Mouse (Mus musculus) small intestine, adult 2 months (tissue): Measurements from ENCODE around the gene Tmem52b. TPM values are rescaled to one million over a fixed set of nuclear protein-coding genes. Genes with fewer than 3 reads are reported as not detected.

ENCODE experiments used
- H3K27ac ChIP-seq: fragments of 200-500 bp; 2 replicates; pipeline ENCODE4 v1.5.1; 2012; ENCODE audit warnings: low read depth, low read length, control low read depth, inconsistent platforms; ENCODE audit not compliant: insufficient read depth
- H3K27me3 ChIP-seq: fragments of 200-500 bp; 2 replicates; pipeline ENCODE4 v1.6.1; 2012; ENCODE audit warnings: mild to moderate bottlenecking, moderate library complexity, low read length, inconsistent platforms; ENCODE audit not compliant: control insufficient read depth, insufficient read depth
- H3K36me3 ChIP-seq: fragments of 200-500 bp; 2 replicates; pipeline ENCODE4 v1.6.1; 2012; ENCODE audit warnings: mild to moderate bottlenecking, low read length, control low read depth, inconsistent platforms; ENCODE audit not compliant: control insufficient read depth, insufficient read depth
- H3K4me1 ChIP-seq: fragments of 200-500 bp; 2 replicates; pipeline ENCODE4 v1.6.1; 2012; ENCODE audit warnings: low read length, inconsistent platforms, mixed read lengths; ENCODE audit not compliant: control insufficient read depth, insufficient read depth, insufficient read length
- H3K4me3 ChIP-seq: fragments of 200-500 bp; 2 replicates; pipeline ENCODE4 v1.5.1; 2012; ENCODE audit warnings: low read depth, mild to moderate bottlenecking, control low read depth, inconsistent platforms, low read length, moderate library complexity
- CTCF ChIP-seq: fragments of 200-500 bp; IDR thresholded peaks from 2 replicates; pipeline ENCODE4 v1.5.1; 2012; ENCODE audit warnings: low read depth, mild to moderate bottlenecking, control low read depth, inconsistent platforms, low read length, moderate library complexity, mixed read lengths; ENCODE audit not compliant: insufficient replicate concordance, insufficient read length; ENCODE audit errors: extremely low read depth
- POLR2A ChIP-seq: fragments of 200-500 bp; IDR thresholded peaks from 2 replicates; pipeline ENCODE4 v1.6.1; 2012; ENCODE audit warnings: low read depth, mild to moderate bottlenecking, control low read depth, inconsistent platforms, low read length, moderate library complexity
- WGBS: fragments of 180-500 bp; shearing (Covaris S2); methylation state at CpG from one replicate; pipeline ENCODE4 v1.1.7; 2018; 5-methylcytosine and 5-hydroxymethylcytosine counted together
- polyA plus RNA-seq: library from polyadenylated mRNA; depleted of rRNA; stranded (reverse); fragments of >200 nt; gene quantifications from 2 replicates; pipeline ENCODE4 v1.2.3, GENCODE M21; 2012

Tmem52b gene
- polyA plus RNA-seq, 1 experiment = not detected

DNA sequence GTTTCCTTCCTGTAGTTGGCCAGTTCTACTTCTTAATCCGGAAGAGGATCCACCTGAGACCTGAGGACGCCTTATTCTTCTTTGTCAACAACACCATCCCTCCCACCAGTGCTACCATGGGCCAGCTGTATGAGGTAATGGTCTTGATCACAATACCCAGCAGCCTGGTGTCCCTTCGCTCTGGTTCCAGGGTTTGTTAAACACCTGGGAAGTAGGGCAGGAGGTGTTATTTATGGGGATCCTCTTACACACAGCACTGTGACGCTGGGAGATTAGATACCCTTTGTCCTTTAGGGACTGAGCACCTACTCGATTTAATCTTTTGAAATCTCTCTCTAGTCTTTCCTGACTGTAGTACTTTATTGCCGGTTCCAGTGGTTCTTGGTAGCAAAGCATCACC, 26.2 kb downstream of the Tmem52b start:
- H3K4me1 ChIP-seq = no peaks in the 10 kb centered on the region
- no peaks in the 10 kb centered on the region for H3K27me3 ChIP-seq
- 78% methylated on average over 6 of the region's 6 CpGs for WGBS
- H3K4me3 ChIP-seq = no peak overlapping the region
- TF ChIP-seq CTCF (no peak), POLR2A (no peak)
- H3K36me3 ChIP-seq = peaks cover 10% of the 10 kb centered on the region
- H3K27ac ChIP-seq = no peak overlapping the region

DNA sequence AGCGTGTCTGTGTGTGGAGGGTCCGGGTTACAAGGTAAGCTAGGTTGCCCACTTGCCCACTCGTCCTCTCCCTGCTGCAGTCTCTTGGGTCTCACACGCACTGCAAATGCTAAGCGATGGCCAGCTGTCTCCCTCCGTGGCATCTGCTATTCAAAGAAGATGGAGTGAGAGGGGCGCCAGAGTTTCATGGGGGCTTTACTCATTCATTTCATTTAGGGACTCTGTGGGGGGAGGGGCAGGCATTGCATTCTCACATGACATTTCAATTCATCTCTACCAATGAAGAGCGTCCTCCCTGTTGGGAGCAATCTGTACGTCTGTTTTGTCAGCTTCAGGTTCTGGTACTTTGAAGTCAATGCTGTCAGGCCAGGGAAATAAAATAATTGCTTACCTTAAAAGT, 29.6 kb downstream of the Tmem52b start:
- Histone ChIP-seq H3K4me1 (no peaks in the 10 kb centered on the region), H3K36me3 (peaks cover 10% of the 10 kb centered on the region), H3K27me3 (no peaks in the 10 kb centered on the region), H3K27ac (no peak overlapping the region), H3K4me3 (no peak overlapping the region)
- TF ChIP-seq CTCF = no peak
- no peak for TF ChIP-seq POLR2A
- WGBS = 88% methylated on average over 9 of the region's 9 CpGs

DNA sequence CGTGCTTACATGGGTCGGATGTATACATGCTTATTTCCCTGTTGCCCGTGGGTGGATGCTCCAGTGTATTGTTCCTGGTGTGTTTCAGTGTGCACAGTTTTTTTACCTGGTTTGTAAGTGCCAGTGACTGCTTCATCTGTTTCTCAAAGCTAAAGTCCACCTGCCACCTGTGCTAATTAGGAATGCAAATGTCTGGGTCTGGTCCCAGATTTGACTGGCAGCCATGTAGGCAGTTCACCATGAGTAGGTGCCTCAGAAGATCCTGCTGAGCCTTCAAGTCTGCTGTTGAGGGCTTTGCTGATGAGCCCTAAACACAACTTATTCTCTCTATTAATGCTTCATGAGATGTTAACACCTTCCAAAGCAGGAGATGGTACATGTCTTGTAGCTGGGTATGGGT, 30.2 kb downstream of the Tmem52b start:
- H3K27me3 ChIP-seq = no peaks in the 10 kb centered on the region
- 64% methylated on average over 3 of the region's 3 CpGs for WGBS
- TF ChIP-seq CTCF (no peak), POLR2A (no peak)
- H3K4me1 ChIP-seq = no peaks in the 10 kb centered on the region
- no peak overlapping the region for H3K4me3 ChIP-seq
- peaks cover 10% of the 10 kb centered on the region for H3K36me3 ChIP-seq
- H3K27ac ChIP-seq = no peak overlapping the region

DNA sequence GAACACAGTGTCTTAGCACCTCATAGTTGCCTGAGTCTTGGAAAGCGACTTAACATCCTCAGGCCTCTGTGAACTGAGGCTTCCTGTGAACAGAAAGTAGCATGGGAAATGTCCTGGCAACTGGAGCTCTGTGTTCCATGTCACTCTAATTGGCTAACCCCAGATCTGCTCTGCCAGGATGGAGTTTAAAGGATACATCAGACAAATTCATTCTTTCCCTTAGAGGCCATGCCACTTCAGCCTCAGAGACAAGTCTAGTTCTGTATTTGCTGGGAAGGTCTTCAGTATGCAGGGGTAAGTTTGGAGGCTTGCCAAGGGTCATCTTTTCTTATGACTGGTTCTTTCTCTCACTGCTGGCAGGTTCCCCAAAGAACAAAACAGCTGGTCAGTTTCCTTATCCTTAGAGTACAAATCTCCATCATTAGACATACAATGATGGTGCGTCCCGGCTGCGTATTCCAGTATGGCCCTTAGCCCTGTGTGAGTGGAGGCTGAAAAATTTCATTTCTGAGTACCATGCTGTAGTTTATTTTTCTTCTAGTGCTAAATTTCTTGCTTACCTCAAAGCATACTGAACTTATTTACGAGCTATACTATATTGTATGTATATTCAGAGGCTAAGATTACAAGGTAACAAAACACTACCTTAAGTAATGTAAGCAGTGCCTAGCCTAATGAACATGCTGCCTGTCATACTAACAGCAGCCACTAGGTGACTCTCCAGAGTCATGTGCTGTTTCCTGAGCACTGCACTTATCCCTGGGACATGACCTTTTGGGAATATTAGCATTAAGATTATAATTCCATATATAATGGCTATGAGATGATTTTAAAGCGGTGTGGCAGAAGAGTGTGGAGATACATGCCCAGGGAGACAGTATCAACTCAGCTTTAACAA, 31.6 kb downstream of the Tmem52b start:
- no peaks in the 10 kb centered on the region for H3K27me3 ChIP-seq
- no peak overlapping the region for H3K27ac ChIP-seq
- TF ChIP-seq POLR2A (no peak), CTCF (no peak)
- H3K4me1 ChIP-seq = no peaks in the 10 kb centered on the region
- H3K36me3 ChIP-seq = peaks cover 9% of the 10 kb centered on the region
- no peak overlapping the region for H3K4me3 ChIP-seq
- 60% methylated on average over 6 of the region's 6 CpGs for WGBS

DNA sequence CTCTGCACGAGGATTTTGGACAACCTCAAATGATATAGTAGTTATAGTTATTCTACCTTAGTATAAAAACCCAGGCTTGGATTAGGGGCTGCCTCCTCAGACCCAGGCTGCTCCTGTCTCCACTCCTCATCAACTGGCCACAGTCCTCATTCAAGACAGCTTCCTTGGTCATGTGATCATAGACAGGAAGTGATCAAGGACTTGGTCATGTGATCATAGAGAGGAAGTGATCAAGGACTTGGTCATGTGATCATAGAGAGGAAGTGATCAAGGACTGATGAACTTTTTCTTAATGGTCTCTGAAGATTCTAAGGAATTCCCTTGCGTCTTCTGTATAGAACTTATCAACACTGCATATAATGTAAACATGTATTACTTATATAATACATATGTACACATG, 34.9 kb downstream of the Tmem52b start:
- TF ChIP-seq CTCF (no peak), POLR2A (no peak)
- 88% methylated on average over 2 of the region's 2 CpGs for WGBS
- Histone ChIP-seq H3K4me1 (no peaks in the 10 kb centered on the region), H3K27me3 (no peaks in the 10 kb centered on the region), H3K27ac (no peak overlapping the region), H3K4me3 (no peak overlapping the region), H3K36me3 (no peaks in the 10 kb centered on the region)

DNA sequence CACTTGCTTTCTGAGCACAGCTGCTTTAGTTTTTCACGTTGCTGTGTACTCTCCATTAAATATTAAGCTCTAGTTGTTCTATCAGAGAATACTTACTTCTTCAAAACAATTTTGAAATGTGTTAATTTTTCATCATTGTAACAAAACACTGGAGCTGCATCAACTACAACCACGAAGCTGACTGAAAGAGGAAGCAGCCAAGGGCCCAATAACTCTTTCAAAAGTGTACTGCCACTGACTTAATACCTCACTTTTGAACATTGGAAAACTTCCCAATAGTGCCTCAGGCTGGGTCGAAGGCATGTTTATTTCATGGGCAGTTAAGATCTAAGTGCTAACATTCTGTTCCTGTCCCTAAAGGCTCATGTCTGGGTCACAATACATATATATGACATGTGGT, 35.7 kb downstream of the Tmem52b start:
- no peak overlapping the region for H3K27ac ChIP-seq
- H3K4me1 ChIP-seq = no peaks in the 10 kb centered on the region
- H3K27me3 ChIP-seq = no peaks in the 10 kb centered on the region
- H3K4me3 ChIP-seq = no peak overlapping the region
- TF ChIP-seq CTCF = no peak
- no peak for TF ChIP-seq POLR2A
- H3K36me3 ChIP-seq = no peaks in the 10 kb centered on the region
- 49% methylated on average over 3 of the region's 3 CpGs for WGBS

DNA sequence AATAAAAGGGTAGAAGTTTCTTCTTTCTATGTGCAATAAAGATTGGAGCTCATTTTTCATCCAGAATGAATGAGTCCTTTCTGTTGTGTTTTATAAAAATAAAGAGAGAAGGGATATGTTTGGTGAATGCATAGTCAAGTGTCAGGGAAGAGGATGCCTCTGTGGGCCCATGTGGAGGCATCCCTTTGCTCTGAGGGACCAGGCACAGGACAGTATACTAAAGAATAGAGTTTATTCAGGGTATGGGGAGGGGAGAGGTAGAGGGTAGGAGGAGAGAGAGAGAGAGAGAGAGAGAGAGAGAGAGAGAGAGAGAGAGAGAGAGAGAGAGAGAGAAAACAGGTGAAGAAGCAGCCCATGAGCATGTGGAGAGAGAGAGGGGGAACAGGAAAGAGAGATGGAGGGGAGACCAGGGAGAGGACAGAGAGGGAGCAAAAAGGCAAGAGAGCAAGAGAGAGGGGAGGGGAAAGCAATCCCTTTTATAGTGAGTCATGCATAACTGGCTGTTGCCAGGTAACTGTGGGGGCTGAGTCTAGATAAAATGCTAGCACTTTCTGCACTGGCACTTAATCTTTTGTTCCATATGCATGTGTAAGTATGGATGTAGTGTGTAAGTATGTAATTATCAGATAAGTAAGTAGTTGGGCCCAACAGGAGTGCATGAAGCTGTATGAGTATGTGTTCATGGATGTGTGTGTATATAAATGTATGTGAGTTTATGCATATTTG, 45.1 kb downstream of the Tmem52b start:
- Histone ChIP-seq H3K27me3 (no peaks in the 10 kb centered on the region), H3K4me3 (no peak overlapping the region), H3K4me1 (no peaks in the 10 kb centered on the region), H3K27ac (no peak overlapping the region), H3K36me3 (no peaks in the 10 kb centered on the region)
- TF ChIP-seq POLR2A (no peak), CTCF (no peak)
